Mouse (Mus musculus) thymus, postnatal 0 days (tissue): Measurements from ENCODE around the gene Ccdc148. TPM values are rescaled to one million over a fixed set of nuclear protein-coding genes. Genes with fewer than 3 reads are reported as not detected.

Experiments used
- DNase-seq: peaks from one replicate; pipeline ENCODE4 v3.0.0-alpha.2; 2015; ENCODE audit warnings: low spot score
- polyA plus RNA-seq: library from polyadenylated mRNA; unstranded; fragments of >200 nt; fragmentation: Nextera tagmentation; extraction: Ambion mirVana; gene quantifications from 2 replicates; pipeline ENCODE4 v1.2.1, GENCODE M21; 2015

The Ccdc148 gene
- polyA plus RNA-seq, 1 experiment from 2014 or later = 0.68 TPM

DNA sequence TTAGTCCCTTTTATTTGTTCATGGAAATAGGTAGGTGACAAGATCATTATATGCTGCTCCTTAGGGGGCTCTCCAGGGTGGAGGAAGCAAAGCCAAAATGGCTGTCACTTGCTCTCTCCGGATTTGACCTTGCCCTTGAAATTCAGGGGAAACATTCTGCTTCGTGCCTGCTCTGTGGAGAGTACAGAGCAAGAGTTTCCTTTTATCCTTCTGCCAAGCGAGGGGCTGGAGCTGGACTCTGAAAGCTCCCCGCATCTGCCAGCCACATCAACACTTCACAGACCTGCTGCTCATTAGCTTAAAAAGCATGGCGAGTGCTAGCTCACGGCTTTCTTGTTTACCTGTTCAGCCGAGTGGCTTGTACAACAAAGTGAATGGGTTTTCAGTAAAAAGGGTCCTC lies 373.1 kb downstream of the Ccdc148 start:
- DNase-seq = no peak

DNA sequence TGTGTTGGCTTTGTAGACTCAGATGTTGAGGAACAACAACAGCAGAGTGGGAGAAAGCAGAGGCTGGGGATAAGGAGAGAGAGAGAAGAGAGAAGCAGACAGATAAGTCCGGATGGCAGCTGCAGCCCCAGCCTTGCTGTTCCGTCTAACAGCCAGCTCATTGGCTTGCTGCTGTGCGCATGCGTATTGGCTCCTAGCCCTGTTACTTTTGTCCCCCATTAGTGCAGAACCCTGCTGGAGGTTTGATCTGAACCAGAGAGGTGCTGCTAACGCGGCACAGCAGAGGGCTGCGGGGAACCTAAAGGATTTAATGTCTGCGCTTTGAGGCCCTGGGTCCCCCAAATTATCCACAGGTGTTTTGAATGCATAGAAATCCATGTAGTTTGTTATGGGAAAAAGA lies 373.8 kb downstream of the Ccdc148 start:
- no peak for DNase-seq

DNA sequence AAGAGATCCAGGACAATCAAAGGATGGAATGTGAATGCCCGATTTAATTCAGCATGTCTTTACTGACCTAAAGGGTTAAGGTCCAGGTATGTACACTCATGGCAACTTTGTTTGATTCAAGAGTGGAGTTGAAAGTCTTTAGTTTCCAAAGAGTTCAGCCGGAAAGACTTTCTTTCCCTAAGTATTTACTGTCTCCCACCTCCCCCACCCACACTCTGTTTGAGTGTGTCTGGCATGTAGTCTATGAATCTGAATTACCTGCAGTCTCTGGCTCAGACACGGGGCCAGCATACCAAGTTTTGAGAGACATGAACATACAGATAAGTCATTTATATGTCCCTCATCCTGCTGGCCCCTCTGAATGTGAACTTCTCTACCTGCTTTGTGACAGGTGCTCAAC lies 374.3 kb downstream of the Ccdc148 start:
- DNase-seq = no peak

DNA sequence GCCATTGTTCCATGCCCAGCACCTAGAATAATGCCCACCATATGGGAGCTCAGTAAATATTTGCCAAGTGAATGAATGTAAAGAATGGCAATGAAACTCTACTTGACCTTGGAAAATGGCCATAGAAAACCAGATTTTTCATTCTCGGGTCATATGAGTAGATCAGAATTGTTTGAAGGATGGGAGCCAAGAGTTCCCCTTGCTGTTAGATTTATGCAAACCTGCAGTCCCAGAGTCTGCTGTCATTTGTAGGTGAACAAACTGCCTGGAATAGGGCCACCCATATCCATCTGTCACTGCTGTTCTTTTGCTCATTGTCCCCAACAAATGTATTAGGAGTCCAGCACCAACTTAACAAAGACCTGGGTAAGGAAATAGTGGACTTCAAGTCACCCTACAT lies 377.0 kb downstream of the Ccdc148 start:
- DNase-seq = no peak

DNA sequence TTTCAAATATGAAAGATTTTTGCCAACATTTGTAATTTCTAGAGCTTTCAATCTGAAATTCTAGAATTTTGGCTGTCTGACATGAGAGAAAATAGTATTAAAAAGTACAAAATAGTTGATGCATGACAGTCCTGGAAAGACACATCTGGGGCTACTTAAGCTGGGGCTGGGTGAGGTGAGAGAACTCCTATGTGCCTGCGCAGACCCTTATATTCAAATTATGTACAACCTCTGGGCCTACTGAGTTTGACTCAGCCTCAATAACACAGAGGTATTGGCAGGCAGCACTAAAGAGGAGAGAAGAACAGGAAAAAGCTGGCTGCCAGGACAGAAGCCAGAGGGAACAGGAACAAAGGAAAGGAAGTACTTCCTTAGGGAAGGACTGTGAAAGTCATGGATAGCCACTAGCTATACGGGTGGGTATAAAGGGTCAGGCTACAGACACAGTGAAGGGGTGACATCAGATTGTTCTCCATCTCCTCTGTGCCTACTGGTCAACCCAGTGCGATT lies 381.4 kb downstream of the Ccdc148 start:
- no peak for DNase-seq

DNA sequence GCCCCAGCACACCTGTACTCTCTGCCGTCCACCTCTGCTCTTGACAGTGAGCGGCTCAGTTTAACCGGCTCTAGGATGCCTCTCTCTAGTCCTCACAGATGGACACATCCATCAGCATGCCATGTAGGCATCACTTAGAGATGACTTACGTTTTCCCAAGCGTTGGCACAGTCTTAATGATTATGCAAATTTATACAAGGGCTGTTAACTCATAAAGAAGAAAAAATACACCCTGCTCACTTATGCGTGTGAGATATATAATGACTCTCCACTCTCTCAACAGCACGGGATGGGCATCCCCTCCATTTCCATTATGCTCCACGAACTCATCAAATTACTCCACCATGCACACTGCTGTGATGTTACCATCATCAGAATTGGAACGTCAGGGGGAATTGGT lies 386.6 kb downstream of the Ccdc148 start:
- DNase-seq = no peak

Other genes with a start within 250 kb of the Ccdc148 start
- 10.9 and 11.6 TPM in 2 replicates for gene Pkp4, start 167 bp upstream of the Ccdc148 start, polyA plus RNA-seq